Mouse (Mus musculus): Measurements from ENCODE around the gene Isy1. TPM values are rescaled to one million over a fixed set of nuclear protein-coding genes. Genes with fewer than 3 reads are reported as not detected.

Gene Isy1
- polyA plus RNA-seq, 1 experiment from 2014 or later: 69.4 TPM

DNA sequence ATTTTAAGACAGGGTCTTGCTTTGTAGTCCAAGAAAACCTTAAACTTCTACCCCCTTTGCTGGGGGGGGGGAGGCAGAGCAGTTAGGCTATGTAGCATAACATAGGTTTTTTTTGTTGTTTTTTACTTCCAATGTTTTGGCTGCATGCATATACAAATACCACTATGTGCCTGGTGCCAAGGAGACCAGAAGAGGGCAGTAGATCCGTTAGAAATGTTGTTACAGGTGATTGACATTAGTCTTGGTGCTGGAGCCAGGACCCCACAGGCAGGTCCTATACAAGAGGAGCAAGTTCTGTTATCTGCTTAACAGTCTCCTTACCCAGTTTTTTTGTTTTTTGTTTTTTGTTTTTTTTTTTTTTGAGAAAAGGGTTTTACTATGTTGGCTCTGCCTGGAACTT is 3.7 kb upstream of the Isy1 start:
- Histone ChIP-seq H3K4me1 (peaks cover 20% of the 10 kb centered on the region), H3K9me3 (no peaks in the 10 kb centered on the region), H3K36me3 (replicated peaks) (peaks cover 64% of the 10 kb centered on the region), H3K27me3 (replicated peaks; ENCODE audit: low read depth, poor library complexity, severe bottlenecking) (no peaks in the 10 kb centered on the region), H3K27ac (replicated peaks) (no peak overlapping the region), H3K4me3 (no peak overlapping the region)
- DNase-seq (ENCODE audit: low spot score): peak; percentile 26
- 11% methylated on average over 1 of the region's 1 CpGs for WGBS

DNA sequence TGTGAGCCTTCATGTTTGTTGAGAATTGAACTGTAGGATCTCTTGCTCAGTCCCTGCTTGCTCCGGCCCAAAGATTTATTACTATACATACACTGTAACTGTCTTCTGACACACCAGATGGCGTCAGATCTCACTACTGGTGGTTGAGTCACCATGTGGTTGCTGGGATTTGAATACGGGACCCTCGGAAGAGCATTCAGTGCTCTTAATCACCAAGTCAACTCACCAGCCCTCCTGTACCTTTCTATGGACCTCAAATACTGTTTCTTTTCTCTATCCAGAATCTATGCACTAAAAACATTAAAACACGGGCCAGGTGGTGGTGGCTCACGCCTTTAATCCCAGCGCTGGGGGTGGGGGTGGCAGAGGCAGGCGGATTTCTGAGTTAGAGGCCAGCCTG is 3.0 kb upstream of the Isy1 start:
- DNase-seq (ENCODE audit: low spot score): no peak
- Histone ChIP-seq H3K4me3 (no peak overlapping the region), H3K27ac (replicated peaks) (no peak overlapping the region), H3K27me3 (replicated peaks; ENCODE audit: low read depth, poor library complexity, severe bottlenecking) (no peaks in the 10 kb centered on the region), H3K9me3 (no peaks in the 10 kb centered on the region), H3K4me1 (peaks cover 16% of the 10 kb centered on the region), H3K36me3 (replicated peaks) (peaks cover 58% of the 10 kb centered on the region)
- 83% methylated on average over 8 of the region's 8 CpGs for WGBS

DNA sequence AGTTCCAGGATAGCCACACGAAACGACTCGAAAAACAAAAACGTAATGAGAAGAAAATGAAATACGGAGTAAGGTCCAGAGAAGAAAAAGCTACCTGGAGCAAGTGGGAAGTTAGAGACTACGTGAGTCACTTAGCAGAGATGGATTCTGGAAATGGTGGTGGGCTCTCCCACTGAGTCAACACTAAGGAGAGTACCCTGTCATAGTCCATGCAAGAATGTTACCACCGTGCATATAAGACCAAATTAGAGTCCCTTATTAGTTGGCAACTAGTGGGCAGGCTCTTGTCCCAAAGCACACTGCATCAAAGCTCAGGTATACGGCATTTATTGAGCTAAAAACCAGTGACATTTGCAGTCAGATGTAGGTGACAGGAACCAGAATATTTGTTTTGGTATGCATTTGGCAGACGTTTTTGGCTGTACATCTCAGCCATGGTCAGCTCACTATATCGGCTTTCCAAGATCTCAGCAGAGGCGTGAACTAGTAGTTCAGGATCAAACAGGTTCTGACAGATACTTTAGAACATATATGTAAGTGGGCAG is 1.3 kb upstream of the Isy1 start:
- Histone ChIP-seq H3K27me3 (replicated peaks; ENCODE audit: low read depth, poor library complexity, severe bottlenecking) (no peaks in the 10 kb centered on the region), H3K27ac (replicated peaks) (no peak overlapping the region), H3K4me1 (peaks cover 15% of the 10 kb centered on the region), H3K4me3 (peak overlapping the region; percentile 93; the same call in 1 of the 2 replicates), H3K36me3 (replicated peaks) (peaks cover 54% of the 10 kb centered on the region), H3K9me3 (no peaks in the 10 kb centered on the region)
- DNase-seq (ENCODE audit: low spot score): no peak
- WGBS: 67% methylated on average over 11 of the region's 11 CpGs

DNA sequence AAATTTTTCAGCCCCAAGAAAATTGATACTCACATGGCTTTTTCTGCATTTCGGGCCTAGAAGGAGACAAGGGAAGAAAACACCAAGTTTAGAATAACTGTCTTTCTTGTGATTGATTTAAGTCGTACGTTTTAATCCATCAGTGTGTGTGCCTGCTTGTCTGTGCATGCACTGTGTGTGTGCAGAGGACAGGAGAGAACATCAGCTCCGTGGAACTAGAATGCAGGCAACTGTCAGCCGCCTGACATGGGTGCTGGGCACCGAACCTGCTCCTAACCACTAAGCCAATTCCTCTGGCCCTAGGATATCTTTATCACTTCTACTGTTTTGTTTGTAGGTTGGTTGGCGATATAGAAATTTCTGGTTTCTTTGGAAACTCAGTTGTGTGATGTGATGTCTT is 2.9 kb downstream of the Isy1 start, which contains the start of gene Gm45140:
Gm45140 (minus strand) TSS at position 101 of the 400 bp plus-strand sequence.
- WGBS: 91% methylated on average over 7 of the region's 7 CpGs
- H3K36me3 ChIP-seq (replicated peaks): peaks cover 53% of the 10 kb centered on the region
- no peaks in the 10 kb centered on the region for H3K9me3 ChIP-seq
- H3K4me3 ChIP-seq: no peak within 1 kb of the TSS
- DNase-seq (ENCODE audit: low spot score): no peak
- H3K27ac ChIP-seq (replicated peaks): no peak within 1 kb of the TSS
- no peaks in the 10 kb centered on the region for H3K27me3 ChIP-seq (replicated peaks; ENCODE audit: low read depth, poor library complexity, severe bottlenecking)
- peaks cover 15% of the 10 kb centered on the region for H3K4me1 ChIP-seq

DNA sequence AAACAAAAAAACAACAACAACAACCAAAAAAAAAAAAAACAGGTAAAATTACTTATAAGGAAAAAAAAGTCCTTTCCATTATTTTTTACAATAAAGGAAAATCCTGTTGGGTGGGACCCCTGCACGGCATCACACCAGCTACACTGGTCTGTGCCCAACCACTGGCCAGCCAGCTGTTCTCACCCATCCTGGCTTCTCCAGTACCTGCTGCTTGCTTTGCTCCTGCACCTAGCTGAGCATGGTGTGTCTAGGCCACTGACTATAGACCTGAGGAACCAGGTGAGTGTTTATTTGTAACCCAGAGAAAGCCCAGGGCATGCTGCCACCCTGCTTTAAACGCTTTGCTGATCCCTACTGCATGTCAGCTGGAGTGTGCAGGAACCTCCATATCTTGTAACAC is 18.2 kb downstream of the Isy1 start:
- 95% methylated on average over 2 of the region's 2 CpGs for WGBS
- Histone ChIP-seq H3K27me3 (replicated peaks; ENCODE audit: low read depth, poor library complexity, severe bottlenecking) (no peaks in the 10 kb centered on the region), H3K4me3 (no peak overlapping the region), H3K4me1 (no peaks in the 10 kb centered on the region), H3K27ac (replicated peaks) (no peak overlapping the region), H3K9me3 (no peaks in the 10 kb centered on the region), H3K36me3 (replicated peaks) (peaks cover 99% of the 10 kb centered on the region)
- DNase-seq (ENCODE audit: low spot score): no peak

DNA sequence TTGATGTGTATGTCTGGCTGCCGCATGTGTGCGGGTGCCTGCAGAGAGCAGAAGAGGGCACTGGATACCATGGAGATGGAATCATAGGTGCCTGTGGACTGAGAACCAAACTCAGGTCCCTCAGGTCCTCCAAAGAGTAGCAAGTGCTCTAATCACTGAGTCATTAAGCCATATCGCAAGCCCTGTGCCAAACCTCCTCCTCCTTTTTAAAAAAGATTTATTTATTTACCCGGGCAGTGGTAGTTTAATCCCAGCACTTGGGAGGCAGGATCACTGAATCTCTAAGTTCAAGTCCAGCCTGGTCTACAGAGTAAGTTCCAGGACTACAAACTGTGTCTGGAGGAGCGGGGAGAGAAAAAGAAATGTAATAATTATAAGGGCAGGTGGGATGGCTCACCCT is 24.1 kb downstream of the Isy1 start:
- H3K4me1 ChIP-seq: peaks cover 29% of the 10 kb centered on the region
- WGBS: 94% methylated on average over 5 of the region's 5 CpGs
- H3K27me3 ChIP-seq (replicated peaks; ENCODE audit: low read depth, poor library complexity, severe bottlenecking): peaks cover 9% of the 10 kb centered on the region
- DNase-seq (ENCODE audit: low spot score): no peak
- no peaks in the 10 kb centered on the region for H3K9me3 ChIP-seq
- H3K27ac ChIP-seq (replicated peaks): no peak overlapping the region
- H3K4me3 ChIP-seq: no peak overlapping the region
- peaks cover 61% of the 10 kb centered on the region for H3K36me3 ChIP-seq (replicated peaks)

DNA sequence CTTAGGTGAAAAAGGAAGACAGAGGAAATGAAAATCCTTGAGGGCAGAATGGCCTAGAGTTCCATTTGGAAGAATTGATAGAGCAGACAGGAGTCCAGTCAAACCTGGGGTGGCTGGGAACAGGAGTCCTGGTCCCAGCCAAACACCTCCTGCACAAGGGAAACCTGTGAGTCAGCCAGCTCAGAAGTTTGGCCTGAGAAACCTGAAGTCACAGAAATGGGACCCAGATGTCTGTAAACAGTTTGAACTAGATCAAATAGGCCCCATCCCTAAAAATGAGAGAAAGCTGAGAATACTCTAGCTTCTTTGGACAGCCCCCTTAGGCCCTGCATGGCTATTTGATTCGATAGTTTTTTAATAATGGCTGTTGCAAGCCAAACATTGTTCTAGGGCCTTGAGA is 25.9 kb downstream of the Isy1 start:
- Histone ChIP-seq H3K36me3 (replicated peaks) (peaks cover 42% of the 10 kb centered on the region), H3K27ac (replicated peaks) (no peak overlapping the region; the same call in 1 of the 2 replicates), H3K4me1 (peaks cover 29% of the 10 kb centered on the region), H3K4me3 (peak overlapping the region; percentile 78), H3K27me3 (replicated peaks; ENCODE audit: low read depth, poor library complexity, severe bottlenecking) (peaks cover 11% of the 10 kb centered on the region), H3K9me3 (no peaks in the 10 kb centered on the region)
- DNase-seq (ENCODE audit: low spot score): no peak
- WGBS: 83% methylated on average over 1 of the region's 1 CpGs

DNA sequence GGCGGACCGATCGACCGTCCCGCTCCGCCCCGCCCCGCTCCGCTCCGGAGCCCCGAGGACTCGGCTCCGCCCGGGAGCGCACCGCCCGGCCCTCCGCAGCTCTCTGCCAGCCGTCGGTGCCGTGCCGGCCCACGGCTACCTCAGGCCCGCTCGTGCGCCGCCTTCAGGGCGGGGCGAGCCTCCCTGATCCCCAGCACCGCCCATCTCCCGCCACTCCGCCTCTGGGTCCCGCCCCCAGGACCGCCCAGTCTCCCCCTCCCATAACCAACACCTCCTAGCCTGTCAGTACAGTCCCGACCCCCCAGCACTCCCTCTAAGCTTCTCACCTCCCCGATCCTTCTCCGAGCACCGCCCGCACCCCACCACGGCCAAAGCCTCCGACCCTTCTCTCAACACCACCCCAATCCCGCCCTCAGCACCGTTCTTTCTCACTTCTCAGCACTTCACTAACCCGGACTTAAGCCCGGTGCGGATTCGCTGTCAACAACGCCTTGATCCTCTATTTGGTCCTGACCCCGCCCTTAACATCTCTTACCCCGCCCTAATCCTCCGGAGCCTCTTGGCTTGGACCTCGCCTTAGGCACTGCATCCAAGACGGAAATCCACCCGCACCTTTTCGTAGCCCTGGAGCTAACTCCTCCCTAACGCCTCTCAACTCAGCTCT is 26.8 kb downstream of the Isy1 start, which contains the start of gene Rab43:
Rab43 (minus strand) TSS at position 490 of the 664 bp plus-strand sequence.
- H3K9me3 ChIP-seq: no peaks in the 10 kb centered on the region
- peak; percentile 92 for DNase-seq (ENCODE audit: low spot score)
- peak within 1 kb of the TSS; percentile 78 for H3K4me3 ChIP-seq
- under 1% methylated on average over 56 of the region's 56 CpGs for WGBS
- H3K4me1 ChIP-seq: peaks cover 33% of the 10 kb centered on the region
- peaks cover 34% of the 10 kb centered on the region for H3K36me3 ChIP-seq (replicated peaks)
- peaks cover 11% of the 10 kb centered on the region for H3K27me3 ChIP-seq (replicated peaks; ENCODE audit: low read depth, poor library complexity, severe bottlenecking)
- H3K27ac ChIP-seq (replicated peaks): peak within 1 kb of the TSS; percentile 81

DNA sequence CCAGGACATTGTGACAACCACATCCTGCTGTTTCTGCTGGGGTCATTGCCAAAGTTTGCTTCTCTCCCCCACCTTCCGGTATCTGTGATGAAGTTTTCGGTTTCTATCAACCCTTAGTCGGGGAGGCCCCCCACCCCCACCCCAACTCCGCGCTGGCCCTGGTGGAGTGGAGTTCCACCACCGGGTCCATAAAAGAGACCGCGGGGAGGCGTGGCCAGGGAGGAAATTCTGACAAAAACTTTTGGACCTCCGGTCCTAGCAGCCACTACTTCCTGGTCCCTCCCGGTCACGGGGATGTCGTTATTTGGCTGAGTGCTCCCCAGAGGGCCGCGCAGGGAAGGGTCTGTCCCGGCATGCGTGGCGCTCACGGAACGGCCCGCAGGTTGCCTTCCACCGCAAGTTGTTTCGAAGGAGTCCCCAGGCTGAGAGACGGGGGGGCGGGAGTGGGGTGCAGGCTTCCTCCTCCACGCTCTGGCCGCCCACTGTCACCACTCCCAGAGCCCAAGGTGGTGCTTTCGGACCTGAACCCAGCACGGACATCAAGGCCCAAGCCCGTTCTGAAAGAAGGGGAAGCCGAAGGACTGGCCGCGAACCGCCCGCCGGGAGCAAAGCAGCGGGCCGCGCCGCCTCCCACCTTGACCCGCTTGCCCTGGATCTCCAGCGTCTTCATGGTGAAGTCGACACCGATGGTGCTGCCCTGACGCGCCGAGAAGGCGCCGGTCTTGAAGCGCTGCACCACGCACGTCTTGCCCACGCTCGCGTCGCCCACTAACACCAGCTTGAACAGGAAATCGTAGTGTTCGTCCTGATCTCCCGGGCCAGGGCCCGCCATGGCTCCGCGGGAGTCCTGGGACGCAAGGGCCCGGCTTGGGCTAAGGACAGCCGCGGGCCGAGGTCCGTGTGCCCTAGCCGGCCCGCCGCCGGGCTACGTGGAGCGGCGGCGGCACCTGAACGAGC is 27.6 kb downstream of the Isy1 start:
- H3K4me3 ChIP-seq: peak overlapping the region; percentile 78
- peaks cover 33% of the 10 kb centered on the region for H3K4me1 ChIP-seq
- peak; percentile 60 for DNase-seq (ENCODE audit: low spot score)
- peaks cover 26% of the 10 kb centered on the region for H3K36me3 ChIP-seq (replicated peaks)
- H3K27me3 ChIP-seq (replicated peaks; ENCODE audit: low read depth, poor library complexity, severe bottlenecking): peaks cover 11% of the 10 kb centered on the region
- peak overlapping the region; percentile 81 for H3K27ac ChIP-seq (replicated peaks)
- H3K9me3 ChIP-seq: no peaks in the 10 kb centered on the region
- WGBS: 1% methylated on average over 77 of the region's 77 CpGs

DNA sequence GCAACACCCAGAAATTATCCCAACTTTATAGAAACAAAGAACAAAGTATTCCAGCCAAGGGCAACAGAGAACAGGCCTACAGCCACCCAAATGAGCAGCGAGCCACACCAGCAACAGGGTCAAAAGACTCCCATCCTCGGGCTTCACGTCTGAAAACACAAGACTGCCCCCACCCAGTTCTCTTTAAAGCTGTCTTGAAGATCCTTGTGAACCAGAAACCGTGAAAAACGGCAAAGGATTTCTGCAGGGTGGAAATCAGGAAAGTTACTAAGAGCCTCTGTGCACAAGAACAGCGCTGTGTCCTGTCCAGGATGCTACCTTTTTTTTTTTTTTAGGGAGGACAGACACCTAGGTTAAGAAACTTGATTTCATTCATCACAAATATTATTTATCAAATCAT is 28.3 kb downstream of the Isy1 start:
- H3K36me3 ChIP-seq (replicated peaks): peaks cover 22% of the 10 kb centered on the region
- H3K9me3 ChIP-seq: no peaks in the 10 kb centered on the region
- DNase-seq (ENCODE audit: low spot score): no peak
- H3K4me1 ChIP-seq: peaks cover 33% of the 10 kb centered on the region
- H3K27ac ChIP-seq (replicated peaks): no peak overlapping the region
- whole genome bisulfite sequencing: 46% methylated on average over 6 of the region's 6 CpGs
- peak overlapping the region; percentile 78 for H3K4me3 ChIP-seq
- peaks cover 11% of the 10 kb centered on the region for H3K27me3 ChIP-seq (replicated peaks; ENCODE audit: low read depth, poor library complexity, severe bottlenecking)

DNA sequence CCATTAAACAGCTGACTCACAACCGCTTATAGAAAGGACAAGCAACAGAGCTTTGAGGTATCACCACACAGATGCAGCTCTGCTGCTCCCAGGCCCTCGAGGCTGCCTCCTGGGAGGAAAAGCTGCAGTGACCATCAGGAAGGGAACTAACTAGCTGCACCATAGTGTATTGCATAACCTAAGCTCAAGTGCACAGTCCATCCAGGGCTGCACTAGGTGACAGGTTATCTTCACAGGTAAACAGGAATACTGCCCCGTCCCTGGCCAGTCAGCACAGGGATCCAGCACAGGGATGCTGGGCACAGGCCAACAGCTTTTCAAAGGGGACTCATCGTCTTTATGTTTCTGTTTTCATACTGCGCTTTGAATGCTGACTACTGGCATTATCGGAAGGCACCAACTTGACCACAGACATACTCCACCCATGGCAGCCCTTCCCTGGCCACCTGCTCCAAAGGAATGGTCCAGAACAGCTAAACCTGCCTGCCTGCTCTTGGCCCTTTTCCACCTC is 28.9 kb downstream of the Isy1 start:
- Histone ChIP-seq H3K27ac (replicated peaks) (no peak overlapping the region), H3K4me1 (peaks cover 33% of the 10 kb centered on the region), H3K4me3 (no peak overlapping the region), H3K9me3 (no peaks in the 10 kb centered on the region), H3K36me3 (replicated peaks) (peaks cover 16% of the 10 kb centered on the region), H3K27me3 (replicated peaks; ENCODE audit: low read depth, poor library complexity, severe bottlenecking) (peaks cover 11% of the 10 kb centered on the region)
- 91% methylated on average over 6 of the region's 6 CpGs for WGBS
- no peak for DNase-seq (ENCODE audit: low spot score)

DNA sequence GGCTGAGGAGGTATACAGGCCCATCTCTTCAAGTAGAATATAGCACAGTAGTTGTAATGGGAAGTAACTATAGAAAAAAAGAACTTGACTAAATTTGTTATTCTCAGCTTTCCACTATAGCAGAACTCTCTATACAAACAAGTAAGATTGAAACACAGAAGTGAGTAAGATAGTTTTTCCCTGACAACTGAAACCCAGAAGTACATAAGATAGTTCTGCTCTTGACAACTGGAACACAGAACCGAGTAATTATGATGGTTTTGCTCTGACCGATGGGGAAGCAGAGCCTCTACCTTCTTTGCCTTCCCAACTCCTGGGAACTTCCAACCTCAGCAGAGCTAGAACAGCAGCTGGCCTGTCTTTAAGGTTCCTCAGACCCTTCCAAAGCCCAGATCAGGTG is 29.5 kb downstream of the Isy1 start:
- H3K4me1 ChIP-seq: peaks cover 33% of the 10 kb centered on the region
- H3K36me3 ChIP-seq (replicated peaks): peaks cover 12% of the 10 kb centered on the region
- no peak for DNase-seq (ENCODE audit: low spot score)
- no peak overlapping the region for H3K27ac ChIP-seq (replicated peaks)
- H3K4me3 ChIP-seq: no peak overlapping the region
- peaks cover 11% of the 10 kb centered on the region for H3K27me3 ChIP-seq (replicated peaks; ENCODE audit: low read depth, poor library complexity, severe bottlenecking)
- H3K9me3 ChIP-seq: no peaks in the 10 kb centered on the region
- 99% methylated on average over 2 of the region's 2 CpGs for WGBS
